Mouse (Mus musculus) intestine, embryonic 16.5 days (tissue): ENCODE data around the gene Eps8l3. TPM values are rescaled to one million over a fixed set of nuclear protein-coding genes. Genes with fewer than 3 reads are reported as not detected.
A peak's percentile ranks its signal among the peaks of the same experiment; 100 is the strongest.
"Not testable (repeated sequence)": the region's sequence is repeated elsewhere in the genome, so short reads cannot be mapped to it uniquely, and the experiment has no call there.

Experiments
- ATAC-seq: fragments of 200-750 bp; cut with Nextera tagmentation; 2 replicates; pipeline ENCODE4 v1.8.0; 2017; ENCODE audit warnings: moderate TSS enrichment, moderate library complexity
- H3K27ac ChIP-seq: fragments of 300-500 bp; sonication (generic); 2 replicates; pipeline ENCODE4 v1.5.1; 2014; ENCODE audit warnings: mild to moderate bottlenecking, low read length
- H3K27me3 ChIP-seq: fragments of 300-500 bp; sonication (generic); replicated peaks from 2 replicates; pipeline ENCODE4 v1.6.1; 2014; ENCODE audit warnings: low read length, control low read depth, mixed read lengths; ENCODE audit not compliant: control insufficient read depth, insufficient read depth
- H3K36me3 ChIP-seq: fragments of 300-500 bp; sonication (generic); 2 replicates; pipeline ENCODE4 v1.6.1; 2014; ENCODE audit warnings: low read length, control low read depth; ENCODE audit not compliant: control insufficient read depth, insufficient read depth
- H3K4me1 ChIP-seq: fragments of 300-500 bp; sonication (generic); 2 replicates; pipeline ENCODE4 v1.6.1; 2014; ENCODE audit warnings: low read length, control low read depth, mixed read lengths; ENCODE audit not compliant: control insufficient read depth, insufficient read depth
- H3K4me2 ChIP-seq: fragments of 300-500 bp; sonication (generic); 2 replicates; pipeline ENCODE4 v1.6.1; 2014; ENCODE audit warnings: low read depth, low read length, control low read depth
- H3K4me3 ChIP-seq: fragments of 300-500 bp; sonication (generic); 2 replicates; pipeline ENCODE4 v1.5.1; 2014; ENCODE audit warnings: mild to moderate bottlenecking, low read length
- H3K9ac ChIP-seq: fragments of 300-500 bp; sonication (generic); 2 replicates; pipeline ENCODE4 v1.6.1; 2014; ENCODE audit warnings: low read depth, low read length
- H3K9me3 ChIP-seq: fragments of 300-500 bp; sonication (generic); 2 replicates; pipeline ENCODE4 v1.6.1; 2016; ENCODE audit warnings: low read length, control low read depth; ENCODE audit not compliant: control insufficient read depth
- WGBS: fragments of 180-500 bp; shearing (Covaris S2); extraction: QIAGEN DNeasy Blood & Tissue Kit; methylation state at CpG from one replicate; pipeline ENCODE4 v1.1.7; 2014; 5-methylcytosine and 5-hydroxymethylcytosine counted together
- polyA plus RNA-seq: library from polyadenylated mRNA; unstranded; fragments of >200 nt; fragmentation: Nextera tagmentation; extraction: Ambion mirVana; gene quantifications from 2 replicates; pipeline ENCODE4 v1.2.1, GENCODE M21; 2015

Eps8l3 gene
- polyA plus RNA-seq, 1 experiment from 2014 or later: 274 TPM

DNA sequence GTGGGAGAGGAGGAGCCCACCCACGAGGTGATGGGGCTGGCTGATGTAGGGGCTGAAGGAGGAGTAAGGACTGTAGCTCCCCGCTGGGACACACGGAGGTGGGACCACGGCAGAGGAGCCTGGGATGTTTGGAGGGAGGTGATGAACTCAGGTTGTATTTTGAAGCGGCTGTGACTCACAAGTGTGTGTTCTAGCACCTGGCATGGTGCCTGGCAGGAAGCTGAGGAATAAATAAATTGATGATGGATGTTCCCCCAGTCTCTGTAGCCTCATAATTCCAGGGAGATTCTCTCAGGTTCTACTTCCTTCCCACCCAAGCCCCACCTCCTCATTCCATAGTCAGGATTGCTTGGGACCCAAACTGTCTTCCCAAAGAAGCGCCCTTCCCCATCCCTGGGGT, 1.8 kb upstream of the Eps8l3 start:
- Histone ChIP-seq H3K4me2 (peak overlapping the region; percentile 36), H3K27ac (peak overlapping the region; percentile 85), H3K4me1 (peaks cover 20% of the 10 kb centered on the region), H3K4me3 (0 out of 2 replicates have a peak overlapping the region, but pooled peaks have one; percentile 8), H3K27me3 (no peaks in the 10 kb centered on the region), H3K36me3 (no peaks in the 10 kb centered on the region), H3K9ac (peak overlapping the region; percentile 32), H3K9me3 (no peaks in the 10 kb centered on the region)
- WGBS: 45% methylated on average over 6 of the region's 6 CpGs
- ATAC-seq: no peak

DNA sequence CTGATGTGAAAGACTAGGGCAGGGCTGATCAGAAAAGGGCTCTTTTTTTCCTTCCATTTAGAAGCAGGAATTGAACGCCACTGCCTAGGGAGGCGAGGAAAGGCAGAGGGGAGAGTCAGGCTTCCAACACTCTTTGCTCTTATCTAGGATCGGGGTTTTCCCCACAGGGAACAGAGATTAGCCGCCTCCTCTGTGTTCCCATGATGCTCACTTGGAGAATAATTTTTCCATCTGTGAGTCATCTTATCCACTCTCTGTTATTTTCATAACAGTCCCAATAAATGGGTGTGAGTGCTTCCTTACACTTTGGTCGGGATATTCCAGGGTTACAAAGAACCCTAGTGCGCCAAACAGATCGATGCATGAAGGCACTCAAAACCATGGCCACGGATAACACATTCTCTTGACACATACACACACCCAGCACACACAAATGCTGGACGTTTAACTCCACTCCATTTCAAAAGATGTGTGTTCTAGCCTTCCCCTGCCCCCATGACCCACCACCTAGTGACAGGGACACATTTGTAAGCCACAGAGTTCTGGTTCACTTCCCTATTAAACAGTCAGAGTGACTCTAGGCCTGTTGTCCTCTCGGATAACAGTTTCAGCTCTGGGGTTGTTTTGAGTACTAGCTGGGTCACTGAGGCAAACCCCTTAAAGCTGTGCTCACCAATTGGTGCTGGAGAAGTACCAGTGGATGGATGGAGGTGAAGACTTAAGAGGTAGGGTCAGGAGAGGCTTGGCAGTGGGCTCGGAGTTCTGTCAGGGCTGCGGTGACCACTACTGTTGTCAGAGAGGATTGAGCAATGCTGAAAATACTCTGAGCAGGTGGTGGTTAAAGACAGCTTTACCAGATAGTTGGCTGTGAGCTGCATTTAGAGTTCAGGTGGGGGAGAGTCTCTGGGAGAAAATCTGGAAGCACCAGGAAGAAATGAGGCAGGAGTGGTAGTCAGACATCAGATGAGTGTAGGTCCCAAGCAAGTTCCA, 1.0 kb downstream of the Eps8l3 start:
- Histone ChIP-seq H3K27ac (peak overlapping the region; percentile 85), H3K4me2 (peak overlapping the region; percentile 48), H3K9me3 (no peaks in the 10 kb centered on the region), H3K4me1 (peaks cover 15% of the 10 kb centered on the region), H3K9ac (peak overlapping the region; percentile 62), H3K4me3 (peak overlapping the region; percentile 45), H3K27me3 (no peaks in the 10 kb centered on the region), H3K36me3 (0 out of 2 replicates have a peak, but pooled peaks cover 5% of the 10 kb centered on the region)
- WGBS: 60% methylated on average over 12 of the region's 12 CpGs
- no peak for ATAC-seq

DNA sequence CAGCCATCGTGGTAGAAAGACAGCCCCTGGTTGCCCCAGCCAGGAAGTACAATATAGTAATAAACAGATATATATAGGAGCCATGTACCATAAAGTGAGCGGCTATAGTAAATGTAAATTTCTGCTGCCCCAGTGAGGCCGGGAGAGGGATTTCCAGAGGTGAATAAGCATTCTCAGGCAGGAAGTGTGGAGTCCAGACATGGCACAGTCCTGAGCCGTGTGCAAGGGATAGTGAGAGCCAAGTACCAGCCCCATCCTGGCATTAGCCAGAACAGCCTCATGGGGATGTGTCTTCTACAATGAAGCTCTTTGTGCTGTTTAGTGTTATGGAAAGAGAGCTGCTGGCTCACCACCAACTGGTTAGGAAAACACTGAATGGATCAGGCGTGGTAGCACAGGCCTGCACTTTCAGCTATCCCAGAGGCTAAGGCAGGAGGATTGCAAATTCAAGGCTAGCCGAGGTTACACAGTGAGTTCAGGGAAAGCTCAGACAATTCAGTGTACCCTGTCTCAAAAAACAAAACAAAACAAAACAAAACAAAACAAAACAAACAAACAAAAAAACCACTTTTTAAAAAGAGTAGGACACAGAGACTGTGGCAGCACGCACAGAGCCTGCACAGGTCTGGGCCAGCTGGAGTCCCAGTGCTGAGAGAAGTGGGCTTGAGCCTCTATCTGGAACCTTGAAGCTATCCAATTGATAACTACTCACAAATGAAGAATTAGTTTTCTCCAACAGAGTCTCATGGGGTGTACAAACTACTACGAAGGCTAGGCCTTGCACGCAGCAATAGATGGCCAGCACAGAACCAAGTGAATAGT, 10.9 kb downstream of the Eps8l3 start:
- peak overlapping the region; percentile 11; the same call in 1 of the 2 replicates for H3K27ac ChIP-seq
- 68% methylated on average over 9 of the region's 9 CpGs for WGBS
- peak; percentile 85 for ATAC-seq

DNA sequence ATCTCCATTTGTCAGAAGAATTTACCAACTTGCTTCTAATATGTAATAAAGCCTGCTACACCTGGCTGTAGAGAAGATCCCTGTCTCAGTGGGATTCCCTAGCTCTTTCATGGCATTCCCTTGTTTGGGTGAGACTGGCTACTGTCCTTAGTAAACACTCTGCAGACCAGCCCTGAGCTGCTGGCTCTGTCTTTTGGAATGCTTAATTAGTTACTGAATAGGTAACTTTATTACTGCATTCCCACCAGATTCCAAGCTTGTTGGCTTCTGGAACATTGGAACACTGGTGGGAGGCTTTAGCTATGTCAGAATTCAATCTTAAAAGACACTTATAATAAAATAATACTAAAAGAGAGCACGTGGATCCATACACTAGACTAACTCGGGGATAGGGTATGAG, 12.2 kb downstream of the Eps8l3 start:
- H3K9ac ChIP-seq, H3K4me1 ChIP-seq, H3K4me3 ChIP-seq, H3K9me3 ChIP-seq, H3K27ac ChIP-seq, H3K36me3 ChIP-seq, H3K27me3 ChIP-seq, H3K4me2 ChIP-seq, ATAC-seq: not testable (repeated sequence)
- 89% methylated on average over 2 of the region's 2 CpGs for WGBS

More for the DNA sequence above, 10.9 kb downstream of the Eps8l3 start:
- no peak overlapping the region for H3K9ac ChIP-seq
- no peaks in the 10 kb centered on the region for H3K36me3 ChIP-seq
- no peaks in the 10 kb centered on the region for H3K9me3 ChIP-seq
- no peak overlapping the region for H3K4me3 ChIP-seq
- no peaks in the 10 kb centered on the region for H3K4me1 ChIP-seq
- H3K27me3 ChIP-seq: no peaks in the 10 kb centered on the region
- H3K4me2 ChIP-seq: no peak overlapping the region

DNA sequence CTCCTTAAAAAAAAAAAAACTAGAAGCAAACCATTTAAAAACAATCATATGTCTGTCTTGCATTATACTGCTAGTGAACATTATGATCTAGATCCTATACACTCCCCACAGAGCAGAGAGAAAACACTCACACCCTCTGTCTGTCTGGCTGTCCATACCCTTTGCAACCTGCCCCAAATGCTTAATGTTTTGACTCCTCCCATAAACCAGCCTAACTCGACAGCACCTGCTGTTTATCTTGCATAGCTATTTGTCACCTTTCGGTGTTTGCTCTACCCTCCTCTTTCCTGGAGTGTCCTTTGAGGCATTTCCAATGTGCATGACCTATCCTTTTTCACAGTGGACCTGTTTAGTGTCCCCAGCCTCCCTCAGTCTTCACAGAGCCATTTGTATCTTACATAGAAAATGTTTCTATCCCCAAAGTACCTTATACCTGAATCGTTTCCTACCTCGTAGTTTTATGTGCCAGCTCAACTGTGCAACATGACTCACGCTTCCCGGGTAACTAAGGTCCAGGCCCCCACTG, 18.2 kb downstream of the Eps8l3 start:
- peak overlapping the region; percentile 84 for H3K4me2 ChIP-seq
- H3K4me3 ChIP-seq: peak overlapping the region; percentile 67
- ATAC-seq: peak; percentile 44
- WGBS: 5% methylated on average over 6 of the region's 6 CpGs
- H3K4me1 ChIP-seq: peaks cover 15% of the 10 kb centered on the region
- H3K36me3 ChIP-seq: no peaks in the 10 kb centered on the region
- no peaks in the 10 kb centered on the region for H3K27me3 ChIP-seq
- H3K27ac ChIP-seq: peak overlapping the region; percentile 69
- H3K9me3 ChIP-seq: no peaks in the 10 kb centered on the region
- H3K9ac ChIP-seq: peak overlapping the region; percentile 88

DNA sequence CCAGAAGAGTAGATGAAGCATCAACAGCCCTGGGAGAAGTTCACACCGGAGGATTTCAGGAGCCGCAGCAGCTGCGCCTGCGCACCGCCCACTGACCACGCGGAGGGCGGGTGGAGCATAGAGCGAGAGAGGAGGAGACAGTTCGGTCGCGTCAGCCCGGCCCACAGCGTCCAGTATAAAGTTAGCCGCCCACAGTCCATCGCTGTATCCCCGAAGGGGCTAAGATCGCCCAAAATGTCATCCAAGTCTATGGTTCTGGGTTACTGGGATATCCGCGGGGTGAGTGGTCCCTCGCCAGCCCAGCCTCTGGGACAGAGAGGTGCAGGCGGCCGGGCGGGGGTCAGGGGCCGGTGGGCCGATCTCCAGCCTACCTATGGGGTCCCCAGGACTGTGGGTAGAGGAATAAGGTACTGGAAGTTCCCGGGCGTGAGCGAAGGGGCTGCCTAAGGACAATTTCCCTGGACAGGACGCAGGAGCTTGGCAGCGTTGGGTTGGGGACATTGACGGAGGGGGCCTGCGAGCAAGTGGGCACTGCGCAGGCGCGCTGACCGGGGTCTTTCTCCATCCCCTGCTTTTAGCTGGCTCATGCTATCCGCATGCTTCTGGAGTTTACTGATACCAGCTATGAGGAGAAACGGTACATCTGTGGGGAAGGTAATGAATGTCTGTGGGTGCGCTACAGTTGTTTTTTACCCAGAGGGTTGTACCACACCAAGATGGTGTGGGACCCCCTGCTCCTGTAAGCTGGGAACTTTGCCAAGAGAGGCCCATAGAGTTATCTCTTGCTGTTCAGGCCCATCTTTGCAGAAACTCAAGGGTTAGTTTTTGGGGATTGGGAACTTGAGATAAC, 18.9 kb downstream of the Eps8l3 start, which contains the start of gene Gstm5:
Gstm5 (plus strand) TSS at position 102 of the 850 bp plus-strand sequence.
- H3K4me1 ChIP-seq: peaks cover 15% of the 10 kb centered on the region
- H3K4me3 ChIP-seq: peak within 1 kb of the TSS; percentile 67
- H3K9me3 ChIP-seq: no peaks in the 10 kb centered on the region
- no peaks in the 10 kb centered on the region for H3K36me3 ChIP-seq
- peak; percentile 94 for ATAC-seq
- no peaks in the 10 kb centered on the region for H3K27me3 ChIP-seq
- H3K9ac ChIP-seq: peak within 1 kb of the TSS; percentile 88
- 3% methylated on average over 40 of the region's 40 CpGs for WGBS
- H3K27ac ChIP-seq: peak within 1 kb of the TSS; percentile 69
- peak within 1 kb of the TSS; percentile 84 for H3K4me2 ChIP-seq

DNA sequence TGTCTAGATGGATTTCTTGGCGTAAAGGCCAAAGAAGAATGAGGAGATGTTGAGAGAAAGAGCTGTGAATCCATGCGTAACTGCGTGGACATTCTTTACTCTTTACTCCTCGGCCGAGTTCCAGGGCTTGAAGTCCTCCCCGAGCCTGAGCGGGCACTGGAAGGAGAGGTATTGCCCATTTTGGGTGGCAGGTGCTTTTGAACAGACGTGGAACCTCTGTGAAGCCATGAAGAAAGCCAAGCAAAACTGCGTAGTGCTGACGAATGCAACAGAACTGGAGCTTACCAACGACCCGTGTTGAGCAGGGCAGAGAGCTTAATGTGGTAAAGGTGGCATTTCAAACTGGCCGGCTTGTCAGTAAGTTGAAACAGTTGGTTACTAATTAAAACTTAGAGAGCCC, 21.7 kb downstream of the Eps8l3 start:
- ATAC-seq: no peak
- Histone ChIP-seq H3K4me2 (no peak overlapping the region), H3K36me3 (no peaks in the 10 kb centered on the region), H3K9me3 (no peaks in the 10 kb centered on the region), H3K4me1 (peaks cover 15% of the 10 kb centered on the region), H3K4me3 (no peak overlapping the region), H3K27me3 (no peaks in the 10 kb centered on the region), H3K27ac (no peak overlapping the region), H3K9ac (no peak overlapping the region)
- 94% methylated on average over 13 of the region's 13 CpGs for WGBS

DNA sequence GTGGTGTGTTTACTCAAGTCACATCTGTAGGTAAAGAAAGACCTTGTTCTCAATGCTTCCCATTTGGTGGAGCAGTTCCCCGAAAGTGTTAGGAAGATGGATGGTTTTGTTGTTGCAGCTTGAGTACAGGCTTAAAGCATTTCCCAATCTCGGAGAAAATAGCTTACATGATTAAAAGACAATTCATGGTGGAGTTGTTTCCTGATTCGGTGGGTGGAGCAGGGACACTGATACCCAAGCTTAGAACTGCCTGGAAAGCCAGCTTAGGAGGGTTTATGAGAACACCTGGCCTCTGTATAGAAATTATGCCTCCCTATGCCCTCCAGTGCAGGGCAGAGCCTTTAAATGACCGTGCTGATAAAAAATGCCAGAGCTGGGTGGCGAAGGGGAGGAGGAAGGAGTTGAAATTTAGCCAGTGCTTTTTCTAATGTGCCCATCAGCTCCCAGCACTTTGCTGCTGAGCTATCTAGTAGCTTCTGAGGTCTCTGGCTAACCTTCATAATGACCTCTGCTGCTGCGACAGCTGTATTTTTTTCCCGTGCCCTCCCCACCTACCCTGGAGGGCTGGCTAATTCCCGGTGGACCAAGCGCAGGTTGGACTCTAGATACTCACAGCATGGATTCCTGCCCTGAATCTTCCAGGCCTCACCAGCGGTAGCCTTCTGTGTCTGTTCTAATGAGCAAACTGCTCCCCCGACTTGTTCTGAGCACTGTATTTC, 24.1 kb downstream of the Eps8l3 start:
- no peak overlapping the region for H3K4me2 ChIP-seq
- H3K9me3 ChIP-seq: no peaks in the 10 kb centered on the region
- no peak overlapping the region for H3K4me3 ChIP-seq
- 59% methylated on average over 11 of the region's 11 CpGs for WGBS
- H3K4me1 ChIP-seq: peaks cover 8% of the 10 kb centered on the region
- no peak overlapping the region for H3K9ac ChIP-seq
- no peaks in the 10 kb centered on the region for H3K27me3 ChIP-seq
- ATAC-seq: peak; percentile 47; the same call in 1 of the 2 replicates
- peak overlapping the region; percentile 40 for H3K27ac ChIP-seq
- no peaks in the 10 kb centered on the region for H3K36me3 ChIP-seq
